Mouse (Mus musculus) forebrain, embryonic 16.5 days (tissue): Measurements from ENCODE around the gene Mrgprb2. TPM values are rescaled to one million over a fixed set of nuclear protein-coding genes. Genes with fewer than 3 reads are reported as not detected.

Experiments used
- ATAC-seq: fragments of 200-750 bp; cut with Nextera tagmentation; 2 replicates; pipeline ENCODE4 v1.8.0; 2017; ENCODE audit warnings: mild to moderate bottlenecking, moderate library complexity
- H3K27ac ChIP-seq: fragments of 300-500 bp; sonication (generic); 2 replicates; pipeline ENCODE4 v1.5.1; 2014; ENCODE audit warnings: low read length, control low read depth
- H3K27me3 ChIP-seq: fragments of 300-500 bp; sonication (generic); replicated peaks from 2 replicates; pipeline ENCODE4 v1.6.1; 2014; ENCODE audit warnings: low read length; ENCODE audit not compliant: control insufficient read depth, insufficient read depth
- H3K36me3 ChIP-seq: fragments of 300-500 bp; sonication (generic); 2 replicates; pipeline ENCODE4 v1.6.1; 2014; ENCODE audit not compliant: control insufficient read depth, insufficient read depth
- H3K4me1 ChIP-seq: fragments of 300-500 bp; sonication (generic); replicated peaks from 2 replicates; pipeline ENCODE4 v1.6.1; 2014; ENCODE audit warnings: low read length; ENCODE audit not compliant: control insufficient read depth, insufficient read depth
- H3K4me2 ChIP-seq: fragments of 300-500 bp; sonication (generic); 2 replicates; pipeline ENCODE4 v1.6.1; 2014; ENCODE audit warnings: mild to moderate bottlenecking, low read length, control low read depth
- H3K4me3 ChIP-seq: fragments of 300-500 bp; sonication (generic); replicated peaks from 2 replicates; pipeline ENCODE4 v1.5.1; 2014; ENCODE audit warnings: mild to moderate bottlenecking, low read length, control low read depth
- H3K9ac ChIP-seq: fragments of 300-500 bp; sonication (generic); replicated peaks from 2 replicates; pipeline ENCODE4 v1.6.1; 2014; ENCODE audit warnings: low read depth, low read length, control low read depth
- H3K9me3 ChIP-seq: fragments of 300-500 bp; sonication (generic); 2 replicates; pipeline ENCODE4 v1.6.1; 2016; ENCODE audit warnings: low read length; ENCODE audit not compliant: control insufficient read depth
- polyA plus RNA-seq: library from polyadenylated mRNA; unstranded; fragments of >200 nt; fragmentation: Nextera tagmentation; extraction: Ambion mirVana; gene quantifications from 2 replicates; pipeline ENCODE4 v1.2.1, GENCODE M21; 2015

Mrgprb2 gene
- polyA plus RNA-seq: not detected in 2 replicates

DNA sequence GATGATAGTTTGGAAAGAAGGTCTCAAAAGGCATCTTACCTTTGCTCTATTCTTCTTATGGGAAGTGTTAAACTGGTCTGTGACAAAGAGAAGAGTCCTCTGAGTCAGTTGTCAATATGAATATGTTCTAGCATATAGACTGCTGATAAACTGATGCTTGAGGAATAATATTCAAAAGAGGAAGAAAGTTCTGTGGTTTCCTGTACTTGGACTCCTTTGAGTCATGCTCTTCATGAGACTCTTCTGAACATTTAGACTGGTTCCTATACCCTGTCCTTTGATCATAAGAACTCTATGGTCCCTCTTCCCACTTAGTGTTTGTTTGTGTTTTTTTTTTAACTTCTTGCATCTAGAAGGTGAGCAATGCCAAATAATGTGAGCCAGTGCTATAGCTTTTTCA, at the start of gene Mrgprb2:
Gene Mrgprb2, minus strand, starts transcription at position 101 of the 400 bp plus-strand sequence.
- H3K9ac ChIP-seq: no peak within 1 kb of the TSS
- H3K4me1 ChIP-seq: no peaks in the 10 kb centered on the region
- H3K9me3 ChIP-seq: 0 out of 2 replicates have a peak, but pooled peaks cover 5% of the 10 kb centered on the region
- H3K4me2 ChIP-seq: no peak within 1 kb of the TSS
- H3K36me3 ChIP-seq: no peaks in the 10 kb centered on the region
- ATAC-seq: no peak
- H3K27ac ChIP-seq: no peak within 1 kb of the TSS
- no peaks in the 10 kb centered on the region for H3K27me3 ChIP-seq
- no peak within 1 kb of the TSS for H3K4me3 ChIP-seq

Other genes with a start within 250 kb of the Mrgprb2 start
- not detected in 2 replicates for gene Mrgprb8, start 169.6 kb downstream of the Mrgprb2 start, polyA plus RNA-seq
- not detected in 2 replicates for gene Mrgprb1, start 101.7 kb downstream of the Mrgprb2 start, polyA plus RNA-seq
- not detected in 2 replicates for gene Mrgprx2, start 58.8 kb downstream of the Mrgprb2 start, polyA plus RNA-seq
- not detected in 2 replicates for gene Mrgprb3, start 85.7 kb upstream of the Mrgprb2 start, polyA plus RNA-seq
- gene Zdhhc13, start 230.9 kb upstream of the Mrgprb2 start, polyA plus RNA-seq: 52.8 and 59.4 TPM in 2 replicates